Mouse (Mus musculus) heart, embryonic 11.5 days (tissue): ENCODE results near the gene AC131692.1. TPM values are rescaled to one million over a fixed set of nuclear protein-coding genes. Genes with fewer than 3 reads are reported as not detected.

Source experiments
- ATAC-seq: fragments of 200-750 bp; cut with Nextera tagmentation; replicated peaks from 2 replicates; pipeline ENCODE4 v1.8.0; 2017; ENCODE audit warnings: moderate library complexity; ENCODE audit not compliant: insufficient number of reproducible peaks, low FRiP score, low TSS enrichment
- H3K27ac ChIP-seq: fragments of 300-500 bp; sonication (generic); 2 replicates; pipeline ENCODE4 v1.5.1; 2014; ENCODE audit warnings: mild to moderate bottlenecking, low read depth, low read length
- H3K27me3 ChIP-seq: fragments of 300-500 bp; sonication (generic); 2 replicates; pipeline ENCODE4 v1.6.1; 2014; ENCODE audit warnings: mild to moderate bottlenecking, low read length, mixed read lengths; ENCODE audit not compliant: control insufficient read depth, insufficient read depth
- H3K36me3 ChIP-seq: fragments of 300-500 bp; sonication (generic); 2 replicates; pipeline ENCODE4 v1.6.1; 2014; ENCODE audit warnings: mild to moderate bottlenecking, low read length, moderate library complexity, mixed read lengths; ENCODE audit not compliant: control insufficient read depth, insufficient read depth
- H3K4me1 ChIP-seq: fragments of 300-500 bp; sonication (generic); 2 replicates; pipeline ENCODE4 v1.6.1; 2014; ENCODE audit warnings: low read length; ENCODE audit not compliant: control insufficient read depth, insufficient read depth
- H3K4me2 ChIP-seq: fragments of 300-500 bp; sonication (generic); 2 replicates; pipeline ENCODE4 v1.6.1; 2014; ENCODE audit warnings: mild to moderate bottlenecking, moderate library complexity
- H3K4me3 ChIP-seq: fragments of 300-500 bp; sonication (generic); 2 replicates; pipeline ENCODE4 v1.5.1; 2014; ENCODE audit warnings: low read depth, low read length
- H3K9ac ChIP-seq: fragments of 300-500 bp; sonication (generic); 2 replicates; pipeline ENCODE4 v1.6.1; 2014; ENCODE audit warnings: mild to moderate bottlenecking, low read depth, low read length, moderate library complexity
- H3K9me3 ChIP-seq: fragments of 300-500 bp; sonication (generic); replicated peaks from 2 replicates; pipeline ENCODE4 v1.6.1; 2016; ENCODE audit warnings: low read length; ENCODE audit not compliant: control insufficient read depth
- WGBS: fragments of 180-500 bp; shearing (Covaris S2); extraction: QIAGEN DNeasy Blood & Tissue Kit; methylation state at CpG from one replicate; pipeline ENCODE4 v1.1.7; 2014; ENCODE audit not compliant: insufficient replicate concordance; 5-methylcytosine and 5-hydroxymethylcytosine counted together
- polyA plus RNA-seq: library from polyadenylated mRNA; unstranded; fragments of >200 nt; fragmentation: Nextera tagmentation; extraction: Ambion mirVana; gene quantifications from 2 replicates; pipeline ENCODE4 v1.2.1, GENCODE M21; 2014

Gene AC131692.1
- polyA plus RNA-seq, 1 experiment from 2014 or later: 1.0 TPM

DNA sequence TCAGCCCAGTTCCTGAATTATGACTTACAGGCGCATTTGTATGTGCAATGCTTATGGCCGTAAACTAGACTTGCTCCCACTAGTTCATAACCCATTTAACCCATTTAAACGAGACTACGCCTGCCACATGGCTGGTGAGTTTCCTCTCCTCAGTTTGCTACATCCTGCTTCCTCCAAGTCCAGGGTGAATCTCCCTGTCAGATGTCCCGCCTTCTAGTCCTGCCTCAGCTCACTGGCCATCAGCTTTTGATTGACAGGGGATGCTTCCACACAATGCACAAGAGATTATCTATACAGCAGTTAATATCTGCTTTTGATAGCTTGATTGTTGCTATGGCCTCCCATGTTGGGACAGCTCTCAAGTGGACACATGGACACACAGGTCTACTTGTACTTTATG lies 39.9 kb upstream of the AC131692.1 start:
- Histone ChIP-seq H3K9me3 (no peaks in the 10 kb centered on the region), H3K27me3 (no peaks in the 10 kb centered on the region), H3K9ac (no peak overlapping the region), H3K4me3 (no peak overlapping the region), H3K36me3 (peaks cover 48% of the 10 kb centered on the region), H3K4me1 (peaks cover 14% of the 10 kb centered on the region), H3K27ac (no peak overlapping the region), H3K4me2 (no peak overlapping the region)
- ATAC-seq: no peak
- WGBS: 85% methylated on average over 5 of the region's 5 CpGs

DNA sequence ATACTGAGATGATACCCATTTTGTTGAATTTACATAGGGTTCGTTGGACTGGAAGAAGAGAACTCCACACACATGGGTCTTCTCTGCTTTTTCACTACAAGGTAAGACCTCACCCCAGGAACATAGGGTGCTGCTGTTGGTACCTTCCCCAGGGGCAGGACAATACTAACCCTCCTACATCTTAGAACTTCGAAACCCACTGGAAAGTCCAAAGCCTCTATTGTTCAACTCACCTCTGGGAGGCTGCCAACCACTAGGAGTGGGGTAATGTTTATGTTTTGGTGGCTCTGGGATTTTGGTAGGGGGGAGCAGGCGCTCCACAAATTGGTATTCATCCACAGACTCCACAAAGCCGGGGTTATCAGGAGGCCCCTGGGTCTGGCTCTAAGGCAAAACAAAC lies 37.5 kb upstream of the AC131692.1 start:
- peak overlapping the region; percentile 85 for H3K4me2 ChIP-seq
- no peaks in the 10 kb centered on the region for H3K9me3 ChIP-seq
- WGBS: 49% methylated on average over 4 of the region's 4 CpGs
- ATAC-seq: no peak
- H3K4me3 ChIP-seq: peak overlapping the region; percentile 90
- no peak overlapping the region for H3K27ac ChIP-seq
- H3K36me3 ChIP-seq: peaks cover 25% of the 10 kb centered on the region
- peak overlapping the region; percentile 96 for H3K9ac ChIP-seq
- H3K4me1 ChIP-seq: peaks cover 15% of the 10 kb centered on the region
- H3K27me3 ChIP-seq: no peaks in the 10 kb centered on the region

- H3K9ac ChIP-seq: peak within 1 kb of the TSS; percentile 96
- peaks cover 23% of the 10 kb centered on the region for H3K4me1 ChIP-seq
- no peaks in the 10 kb centered on the region for H3K9me3 ChIP-seq
- no peaks in the 10 kb centered on the region for H3K27me3 ChIP-seq
- peak within 1 kb of the TSS; percentile 68 for H3K27ac ChIP-seq
- ATAC-seq: peak; percentile 86
- H3K36me3 ChIP-seq: peaks cover 20% of the 10 kb centered on the region
- under 1% methylated on average over 58 of the region's 63 CpGs for WGBS
- peak within 1 kb of the TSS; percentile 85 for H3K4me2 ChIP-seq
- H3K4me3 ChIP-seq: peak within 1 kb of the TSS; percentile 90
These were observed 36.7 kb upstream of the AC131692.1 start, which contains the start of the genes Mrpl49 and Fau for GRCm38 (mm10) chr19:6057313-6058096. Gene Mrpl49, minus strand, starts transcription at chr19:6057785. Gene Fau, plus strand, starts transcription at chr19:6057844.

DNA sequence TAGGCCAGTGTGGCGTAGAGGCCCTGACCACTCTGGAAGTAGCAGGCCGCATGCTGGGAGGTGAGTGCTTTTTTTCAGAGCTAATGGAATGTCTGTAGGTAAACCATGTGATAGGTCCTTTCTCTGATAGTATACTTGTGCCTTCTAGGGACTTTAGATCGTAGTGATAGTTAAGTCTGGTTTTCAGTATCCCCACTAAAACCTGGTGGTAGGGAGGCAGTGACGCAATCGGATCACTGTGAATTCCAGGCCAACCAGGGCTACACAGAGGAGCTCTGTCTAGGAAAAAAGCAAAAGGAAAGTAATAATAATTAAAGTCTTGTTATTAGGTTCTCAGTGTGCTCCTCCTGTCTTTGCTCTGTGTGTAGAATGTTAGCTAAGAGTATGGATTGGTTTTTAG lies 35.7 kb upstream of the AC131692.1 start:
- no peaks in the 10 kb centered on the region for H3K9me3 ChIP-seq
- ATAC-seq: no peak
- H3K4me3 ChIP-seq: peak overlapping the region; percentile 90
- H3K36me3 ChIP-seq: peaks cover 13% of the 10 kb centered on the region
- peak overlapping the region; percentile 68; the same call in 1 of the 2 replicates for H3K27ac ChIP-seq
- H3K27me3 ChIP-seq: no peaks in the 10 kb centered on the region
- peaks cover 27% of the 10 kb centered on the region for H3K4me1 ChIP-seq
- 30% methylated on average over 5 of the region's 5 CpGs for WGBS
- H3K4me2 ChIP-seq: peak overlapping the region; percentile 85
- peak overlapping the region; percentile 96 for H3K9ac ChIP-seq

GRCm38 (mm10) chr19:6058966-6059365 lies 35.3 kb upstream of the AC131692.1 start:
- H3K4me3 ChIP-seq: peak overlapping the region; percentile 90
- H3K4me2 ChIP-seq: peak overlapping the region; percentile 85
- H3K27ac ChIP-seq: no peak overlapping the region
- no peaks in the 10 kb centered on the region for H3K9me3 ChIP-seq
- peaks cover 27% of the 10 kb centered on the region for H3K4me1 ChIP-seq
- peaks cover 9% of the 10 kb centered on the region for H3K36me3 ChIP-seq
- 80% methylated on average over 5 of the region's 5 CpGs for WGBS
- H3K9ac ChIP-seq: peak overlapping the region; percentile 96
- ATAC-seq: no peak
- no peaks in the 10 kb centered on the region for H3K27me3 ChIP-seq

GRCm38 (mm10) chr19:6061021-6061533 lies 33.1 kb upstream of the AC131692.1 start, which contains the start of gene Znhit2:
Gene Znhit2, plus strand, starts transcription at chr19:6061192.
- no peaks in the 10 kb centered on the region for H3K36me3 ChIP-seq
- H3K27me3 ChIP-seq: no peaks in the 10 kb centered on the region
- peaks cover 27% of the 10 kb centered on the region for H3K4me1 ChIP-seq
- H3K9ac ChIP-seq: peak within 1 kb of the TSS; percentile 96
- peak; percentile 50 for ATAC-seq
- peak within 1 kb of the TSS; percentile 98 for H3K27ac ChIP-seq
- peak within 1 kb of the TSS; percentile 100 for H3K4me2 ChIP-seq
- no peaks in the 10 kb centered on the region for H3K9me3 ChIP-seq
- H3K4me3 ChIP-seq: peak within 1 kb of the TSS; percentile 88
- under 1% methylated on average over 58 of the region's 58 CpGs for WGBS

- 2% methylated on average over 41 of the region's 44 CpGs for WGBS
- peak overlapping the region; percentile 98 for H3K27ac ChIP-seq
- no peaks in the 10 kb centered on the region for H3K9me3 ChIP-seq
- H3K27me3 ChIP-seq: no peaks in the 10 kb centered on the region
- H3K36me3 ChIP-seq: no peaks in the 10 kb centered on the region
- ATAC-seq: no peak
- peak overlapping the region; percentile 88 for H3K4me3 ChIP-seq
- peak overlapping the region; percentile 100 for H3K4me2 ChIP-seq
- H3K9ac ChIP-seq: peak overlapping the region; percentile 96
- H3K4me1 ChIP-seq: peaks cover 26% of the 10 kb centered on the region
These were observed 32.4 kb upstream of the AC131692.1 start for GRCm38 (mm10) chr19:6061641-6062302.

DNA sequence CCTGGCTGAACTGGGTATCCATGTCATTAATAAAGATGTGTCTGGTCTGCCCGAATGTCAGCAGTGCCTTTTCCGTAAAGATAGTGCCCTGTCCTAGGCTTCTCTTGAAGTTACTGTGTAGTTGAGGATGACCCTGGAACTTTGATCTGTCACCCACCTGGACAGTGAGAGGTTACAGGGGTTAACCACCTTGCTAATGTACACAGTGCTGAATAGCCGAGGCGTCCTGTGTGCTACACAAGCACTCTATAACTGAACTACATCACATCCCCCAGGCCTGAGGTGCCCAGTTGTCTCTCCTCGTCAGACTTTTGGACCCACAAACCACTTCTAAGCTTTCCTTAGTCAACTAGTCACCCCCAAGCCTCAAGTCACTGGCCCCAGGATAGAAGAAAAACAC lies 31.8 kb upstream of the AC131692.1 start:
- Histone ChIP-seq H3K9ac (peak overlapping the region; percentile 96), H3K9me3 (no peaks in the 10 kb centered on the region)

More for the DNA sequence above, 31.8 kb upstream of the AC131692.1 start:
- peaks cover 30% of the 10 kb centered on the region for H3K4me1 ChIP-seq
- H3K27ac ChIP-seq: no peak overlapping the region
- WGBS: 65% methylated on average over 5 of the region's 5 CpGs
- H3K36me3 ChIP-seq: no peaks in the 10 kb centered on the region
- peak overlapping the region; percentile 100 for H3K4me2 ChIP-seq
- H3K27me3 ChIP-seq: no peaks in the 10 kb centered on the region
- no peak for ATAC-seq
- H3K4me3 ChIP-seq: peak overlapping the region; percentile 88
